11 mouse cellular contexts compared by ENCODE assay signal in the genomic region with DNA sequence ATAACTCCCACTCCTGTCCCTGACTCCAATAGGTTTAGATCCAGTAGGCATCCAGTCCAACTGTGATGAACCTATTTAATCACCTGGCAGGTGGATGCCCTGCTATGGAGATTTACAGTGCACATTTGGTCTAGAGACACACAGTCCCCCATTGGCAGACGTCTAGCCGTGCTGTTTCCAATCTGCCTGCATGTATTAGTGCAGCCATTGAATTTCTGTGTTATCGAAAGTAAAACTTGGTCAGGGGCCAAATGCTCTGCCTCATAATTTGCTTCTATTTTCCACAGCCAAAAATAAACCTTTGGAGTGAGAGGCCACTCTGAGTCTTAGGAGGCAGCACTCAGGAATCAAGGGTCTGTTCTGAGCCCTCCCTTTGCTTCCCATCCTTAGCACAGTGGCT. TPM values are rescaled to one million over a fixed set of nuclear protein-coding genes. Genes with fewer than 3 reads are reported as not detected.
DNase-seq lines count a peak whose midpoint lies in the region; ATAC-seq lines count a peak whose summit lies in the region.
"Had no signal": no experiment of that assay in that cellular context is flagged by ENCODE, and none has a peak within 500 bp of the region (broad histone marks: within the 10 kb centered on the region; RNA-seq: fewer than 3 reads in every experiment).

No protein-coding gene starts in this region.

- no peak overlapping the region for H3K4me2 ChIP-seq in hindbrain, embryonic 16.5 days (ENCODE audit: low read length)
- no peak overlapping the region for H3K4me2 ChIP-seq in hindbrain, embryonic 14.5 days (replicated peaks)
- H3K4me2 ChIP-seq in heart, embryonic 14.5 days (ENCODE audit: low read length), result peak overlapping the region; percentile 40
- H3K4me2 ChIP-seq: embryonic facial prominence, embryonic 12.5 days; limb, embryonic 15.5 days; midbrain, embryonic 12.5 days had no signal

- no peak overlapping the region for H3K9ac ChIP-seq in hindbrain, embryonic 16.5 days (ENCODE audit: low read depth, low read length)
- H3K9ac ChIP-seq in hindbrain, embryonic 14.5 days, result no peak overlapping the region
- H3K9ac ChIP-seq in heart, embryonic 14.5 days (ENCODE audit: low read length), result no peak overlapping the region
- H3K9ac ChIP-seq: embryonic facial prominence, embryonic 12.5 days; limb, embryonic 15.5 days; midbrain, embryonic 12.5 days had no signal

- DNase-seq in hindbrain, embryonic 14.5 days (ENCODE audit: low spot score), result no peak
- DNase-seq in ovary, postnatal 14 days (ENCODE audit: low spot score), result peak; percentile 18
- no peak for DNase-seq in ovary, postnatal 36 days (ENCODE audit: low spot score)
- DNase-seq in frontal cortex, postnatal 10 days (ENCODE audit: low spot score in 2 of 2), result no peak
- no peak for DNase-seq in frontal cortex, postnatal 25 days (ENCODE audit: low spot score in 2 of 2)

- ATAC-seq in hindbrain, embryonic 16.5 days, result peak; percentile 68; the same call in 1 of the 2 replicates
- no peak for ATAC-seq in hindbrain, embryonic 14.5 days (ENCODE audit: low FRiP score)
- ATAC-seq in heart, embryonic 14.5 days (ENCODE audit: insufficient number of reproducible peaks, insufficient read depth, low FRiP score, low read depth), result 0 out of 2 replicates have a peak, but pooled peaks have one; percentile 46
- 0 out of 2 replicates have a peak, but pooled peaks have one; percentile 13 for ATAC-seq in megakaryocyte-erythroid progenitor cell, adult 5-6 weeks (replicated peaks; ENCODE audit: low FRiP score, low TSS enrichment, poor library complexity, severe bottlenecking)

- H3K4me1 ChIP-seq in hindbrain, embryonic 16.5 days (ENCODE audit: control insufficient read depth, insufficient read depth, low read depth, low read length), result no peaks in the 10 kb centered on the region
- no peaks in the 10 kb centered on the region for H3K4me1 ChIP-seq in hindbrain, embryonic 14.5 days (replicated peaks; ENCODE audit: control insufficient read depth, insufficient read depth, low read length)
- peaks cover 16 to 33% of the 10 kb centered on the region in 2 experiments for H3K4me1 ChIP-seq in heart, embryonic 14.5 days (ENCODE audit: control insufficient read depth in 2 of 2, insufficient read depth in 2 of 2, low read length in 2 of 2)
- H3K4me1 ChIP-seq: embryonic facial prominence, embryonic 12.5 days; midbrain, embryonic 12.5 days had no signal

- 61% methylated on average over 3 of the region's 3 CpGs for WGBS in hindbrain, embryonic 16.5 days
- WGBS in hindbrain, embryonic 14.5 days, result 81% methylated on average over 3 of the region's 3 CpGs
- WGBS in heart, embryonic 14.5 days, result 20% methylated on average over 3 of the region's 3 CpGs

- H3K27ac ChIP-seq in hindbrain, embryonic 16.5 days (ENCODE audit: low read depth, low read length), result no peak overlapping the region
- H3K27ac ChIP-seq in hindbrain, embryonic 14.5 days, result no peak overlapping the region
- peak overlapping the region; percentile 82 to 83 for H3K27ac ChIP-seq in heart, embryonic 14.5 days (replicated peaks in 1 of 2; ENCODE audit: control insufficient read depth in 1 of 2, insufficient read depth in 1 of 2, low read depth in 2 of 2, low read length in 2 of 2)
- H3K27ac ChIP-seq: embryonic facial prominence, embryonic 12.5 days; limb, embryonic 15.5 days; midbrain, embryonic 12.5 days had no signal

- H3K36me3 ChIP-seq in hindbrain, embryonic 16.5 days (ENCODE audit: control insufficient read depth, insufficient read depth, low read length), result no peaks in the 10 kb centered on the region
- no peaks in the 10 kb centered on the region for H3K36me3 ChIP-seq in hindbrain, embryonic 14.5 days (replicated peaks; ENCODE audit: control insufficient read depth, insufficient read depth)
- H3K36me3 ChIP-seq in heart, embryonic 14.5 days (ENCODE audit: control insufficient read depth, insufficient read depth, low read length), result no peaks in the 10 kb centered on the region
- H3K36me3 ChIP-seq: embryonic facial prominence, embryonic 12.5 days; limb, embryonic 15.5 days; midbrain, embryonic 12.5 days had no signal

- H3K9me3 ChIP-seq in hindbrain, embryonic 16.5 days (ENCODE audit: control insufficient read depth, low read length), result no peaks in the 10 kb centered on the region
- no peaks in the 10 kb centered on the region for H3K9me3 ChIP-seq in hindbrain, embryonic 14.5 days (ENCODE audit: control insufficient read depth, low read length)
- 0 out of 2 replicates have a peak, but pooled peaks cover 2% of the 10 kb centered on the region for H3K9me3 ChIP-seq in heart, embryonic 14.5 days (ENCODE audit: control insufficient read depth, low read length)
- H3K9me3 ChIP-seq: embryonic facial prominence, embryonic 12.5 days; limb, embryonic 15.5 days; midbrain, embryonic 12.5 days had no signal

- H3K27me3 ChIP-seq in hindbrain, embryonic 16.5 days (replicated peaks; ENCODE audit: control insufficient read depth, insufficient read depth, low read length), result no peaks in the 10 kb centered on the region
- H3K27me3 ChIP-seq in hindbrain, embryonic 14.5 days (ENCODE audit: control insufficient read depth, insufficient read depth, low read length), result no peaks in the 10 kb centered on the region
- H3K27me3 ChIP-seq in heart, embryonic 14.5 days (ENCODE audit: control insufficient read depth, insufficient read depth, low read length), result no peaks in the 10 kb centered on the region
- H3K27me3 ChIP-seq: embryonic facial prominence, embryonic 12.5 days; limb, embryonic 15.5 days; midbrain, embryonic 12.5 days had no signal

- no peak overlapping the region for H3K4me3 ChIP-seq in hindbrain, embryonic 16.5 days (ENCODE audit: low read length)
- no peak overlapping the region for H3K4me3 ChIP-seq in hindbrain, embryonic 14.5 days (replicated peaks; ENCODE audit: low read length)
- H3K4me3 ChIP-seq in heart, embryonic 14.5 days (ENCODE audit: control insufficient read depth in 1 of 2, insufficient read depth in 1 of 2, low read depth in 1 of 2, low read length in 2 of 2), result no peak overlapping the region
- H3K4me3 ChIP-seq: embryonic facial prominence, embryonic 12.5 days; limb, embryonic 15.5 days; midbrain, embryonic 12.5 days had no signal

RNA-seq across cellular contexts. Expression of a gene that starts 46.6 kb away (rescaled TPM):
- 6.8 and 8.5 TPM in 2 replicates for polyA plus RNA-seq in hindbrain, embryonic 16.5 days (2015; fragmentation: Nextera tagmentation; extraction: Ambion mirVana)
- 5.5 and 6.6 TPM in 2 replicates for polyA plus RNA-seq in hindbrain, embryonic 14.5 days (2014; fragmentation: Nextera tagmentation; extraction: Ambion mirVana)
- polyA plus RNA-seq in heart, embryonic 14.5 days (2014; fragmentation: Nextera tagmentation; extraction: Ambion mirVana), result 33.3 and 34.2 TPM in 2 replicates
- total RNA-seq in megakaryocyte-erythroid progenitor cell, adult 5-6 weeks (2014; fragmentation: Nextera tagmentation), result 6.8 and 11.5 TPM in 2 replicates
- 6.2 and 7.8 TPM in 2 replicates for total RNA-seq in megakaryocyte-erythroid progenitor cell, adult 5-6 weeks (2017)

Comparison
In these comparisons a context has a peak if more than half of its experiments do, and no peak if none do; other contexts are left out.
1. H3K27ac ChIP-seq: peak in heart, embryonic 14.5 days (2 of 2); none in hindbrain, embryonic 16.5 days (single experiment) and hindbrain, embryonic 14.5 days (single experiment).